Mouse (Mus musculus): ENCODE measurements around the gene Synm. TPM values are rescaled to one million over a fixed set of nuclear protein-coding genes. Genes with fewer than 3 reads are reported as not detected.
A peak's percentile ranks its signal among the peaks of the same experiment; 100 is the strongest.

The Synm gene
- 100 to 1,000 TPM; 100 to 120 TPM for total RNA-seq (2021)
- long read RNA-seq, experiment 1, full-length matches to known transcripts, result 5 of 17 reads
- long read RNA-seq, experiment 1, partial matches to known transcripts, result 4 of 17 reads
- long read RNA-seq, experiment 1, other reads (novel, unspliced or antisense), result 8 of 17 reads
- long read RNA-seq, experiment 2, full-length matches to known transcripts, result 10 of 22 reads
- long read RNA-seq, experiment 2, partial matches to known transcripts, result 5 of 22 reads
- long read RNA-seq, experiment 2, other reads (novel, unspliced or antisense), result 7 of 22 reads

- peak; percentile 95 for DNase-seq
- intact Hi-C loops (cut with DNase I; ENCODE audit: low total_unique reads), result loop anchor here (2.0 kb wide), 1 partner anchor 85 kb away; no protein-coding TSS in a partner anchor
Measured at GRCm38 (mm10) chr7:67759629-67759995, at the start of gene Synm. TSS of gene Synm (minus strand) at chr7:67759742.

- intact Hi-C loops (cut with DNase I; ENCODE audit: low total_unique reads), result loop anchor here (5.0 to 10.0 kb wide), 3 partner anchors 158 to 551 kb away; no protein-coding TSS in a partner anchor
- DNase-seq, result no peak
Measured at GRCm38 (mm10) chr7:67803857-67804215, 44.3 kb upstream of the Synm start.

GRCm38 (mm10) chr7:67803015-67803856 lies 43.7 kb upstream of the Synm start:
- intact Hi-C loops (cut with DNase I; ENCODE audit: low total_unique reads), result loop anchor here (5.0 to 10.0 kb wide), 3 partner anchors 159 to 552 kb away; no protein-coding TSS in a partner anchor
- peak; percentile 91 for DNase-seq

GRCm38 (mm10) chr7:67801022-67801421 lies 41.5 kb upstream of the Synm start:
- DNase-seq, result no peak
- intact Hi-C loops (cut with DNase I; ENCODE audit: low total_unique reads), result loop anchor here (5.0 to 10.0 kb wide), 3 partner anchors 161 to 554 kb away; no protein-coding TSS in a partner anchor

- intact Hi-C loops (cut with DNase I; ENCODE audit: low total_unique reads), result loop anchor here (5.0 to 10.0 kb wide), 3 partner anchors 162 to 554 kb away; no protein-coding TSS in a partner anchor
Measured at GRCm38 (mm10) chr7:67800547-67800946, 41.0 kb upstream of the Synm start.

GRCm38 (mm10) chr7:67798476-67798875 lies 38.9 kb upstream of the Synm start:
- intact Hi-C loops (cut with DNase I; ENCODE audit: low total_unique reads), result no loop called here
- DNase-seq, result no peak

More at GRCm38 (mm10) chr7:67800547-67800946, 41.0 kb upstream of the Synm start:
- DNase-seq, result no peak

GRCm38 (mm10) chr7:67797065-67797464 lies 37.5 kb upstream of the Synm start:
- no peak for DNase-seq
- intact Hi-C loops (cut with DNase I; ENCODE audit: low total_unique reads), result no loop called here

GRCm38 (mm10) chr7:67793449-67793848 lies 33.9 kb upstream of the Synm start:
- intact Hi-C loops (cut with DNase I; ENCODE audit: low total_unique reads), result no loop called here
- no peak for DNase-seq

GRCm38 (mm10) chr7:67791256-67791655 lies 31.7 kb upstream of the Synm start:
- no peak for DNase-seq
- intact Hi-C loops (cut with DNase I; ENCODE audit: low total_unique reads), result no loop called here

GRCm38 (mm10) chr7:67788713-67789112 lies 29.2 kb upstream of the Synm start:
- intact Hi-C loops (cut with DNase I; ENCODE audit: low total_unique reads), result no loop called here

GRCm38 (mm10) chr7:67787861-67788260 lies 28.3 kb upstream of the Synm start:
- DNase-seq, result no peak
- intact Hi-C loops (cut with DNase I; ENCODE audit: low total_unique reads), result no loop called here

More at GRCm38 (mm10) chr7:67788713-67789112, 29.2 kb upstream of the Synm start:
- peak; percentile 45 for DNase-seq

- intact Hi-C loops (cut with DNase I; ENCODE audit: low total_unique reads), result no loop called here
- peak; percentile 16 for DNase-seq
Measured at GRCm38 (mm10) chr7:67776636-67777305, 17.2 kb upstream of the Synm start.

GRCm38 (mm10) chr7:67775623-67776022 lies 16.1 kb upstream of the Synm start:
- intact Hi-C loops (cut with DNase I; ENCODE audit: low total_unique reads), result no loop called here
- DNase-seq, result no peak

GRCm38 (mm10) chr7:67772231-67772630 lies 12.7 kb upstream of the Synm start:
- no peak for DNase-seq
- intact Hi-C loops (cut with DNase I; ENCODE audit: low total_unique reads), result no loop called here

- intact Hi-C loops (cut with DNase I; ENCODE audit: low total_unique reads), result no loop called here
- no peak for DNase-seq
Measured at GRCm38 (mm10) chr7:67769487-67769886, 9.9 kb upstream of the Synm start.

- intact Hi-C loops (cut with DNase I; ENCODE audit: low total_unique reads), result no loop called here
- DNase-seq, result no peak
Measured at GRCm38 (mm10) chr7:67768125-67768524, 8.6 kb upstream of the Synm start.

GRCm38 (mm10) chr7:67763625-67764024 lies 4.1 kb upstream of the Synm start:
- no peak for DNase-seq
- intact Hi-C loops (cut with DNase I; ENCODE audit: low total_unique reads), result no loop called here

GRCm38 (mm10) chr7:67758858-67759628 lies 499 bp downstream of the Synm start:
- DNase-seq, result peak; percentile 71
- intact Hi-C loops (cut with DNase I; ENCODE audit: low total_unique reads), result loop anchor here (2.0 kb wide), 1 partner anchor 84 kb away; no protein-coding TSS in a partner anchor

- no peak for DNase-seq
- intact Hi-C loops (cut with DNase I; ENCODE audit: low total_unique reads), result loop anchor here (2.0 kb wide), 1 partner anchor 84 kb away; no protein-coding TSS in a partner anchor
Measured at GRCm38 (mm10) chr7:67758506-67758857, 1.1 kb downstream of the Synm start.
